Mouse (Mus musculus) limb, embryonic 15.5 days (tissue): ENCODE measurements around the gene Trim2. TPM values are rescaled to one million over a fixed set of nuclear protein-coding genes. Genes with fewer than 3 reads are reported as not detected.

Experiments used
- ATAC-seq: fragments of 200-750 bp; cut with Nextera tagmentation; 2 replicates; pipeline ENCODE4 v1.8.0; 2017; ENCODE audit warnings: low read depth, moderate TSS enrichment; ENCODE audit not compliant: insufficient number of reproducible peaks, low FRiP score, low TSS enrichment
- H3K27ac ChIP-seq: fragments of 300-500 bp; sonication (generic); 2 replicates; pipeline ENCODE4 v1.5.1; 2015; ENCODE audit warnings: moderate library complexity, mild to moderate bottlenecking, inconsistent platforms
- H3K27me3 ChIP-seq: fragments of 300-500 bp; sonication (generic); 2 replicates; pipeline ENCODE4 v1.6.1; 2015; ENCODE audit warnings: inconsistent platforms
- H3K36me3 ChIP-seq: fragments of 300-500 bp; sonication (generic); 2 replicates; pipeline ENCODE4 v1.6.1; 2015; ENCODE audit warnings: inconsistent platforms
- H3K4me1 ChIP-seq: fragments of 300-500 bp; sonication (generic); 2 replicates; pipeline ENCODE4 v1.6.1; 2015; ENCODE audit warnings: inconsistent platforms
- H3K4me2 ChIP-seq: fragments of 300-500 bp; sonication (generic); 2 replicates; pipeline ENCODE4 v1.6.1; 2015; ENCODE audit warnings: mild to moderate bottlenecking, inconsistent platforms
- H3K4me3 ChIP-seq: fragments of 300-500 bp; sonication (generic); 2 replicates; pipeline ENCODE4 v1.5.1; 2015; ENCODE audit warnings: mild to moderate bottlenecking, inconsistent platforms
- H3K9ac ChIP-seq: fragments of 300-500 bp; sonication (generic); 2 replicates; pipeline ENCODE4 v1.6.1; 2015; ENCODE audit warnings: inconsistent platforms
- H3K9me3 ChIP-seq: fragments of 300-500 bp; sonication (generic); 2 replicates; pipeline ENCODE4 v1.6.1; 2016; ENCODE audit warnings: inconsistent platforms
- WGBS: fragments of 180-500 bp; shearing (Covaris S2); methylation state at CpG from one replicate; pipeline ENCODE4 v1.1.7; 2015; 5-methylcytosine and 5-hydroxymethylcytosine counted together
- polyA plus RNA-seq: library from polyadenylated mRNA; unstranded; fragments of >200 nt; fragmentation: Nextera tagmentation; extraction: Ambion mirVana; gene quantifications from 2 replicates; pipeline ENCODE4 v1.2.1, GENCODE M21; 2015

The Trim2 gene
- polyA plus RNA-seq, 1 experiment from 2014 or later: 35.9 TPM

DNA sequence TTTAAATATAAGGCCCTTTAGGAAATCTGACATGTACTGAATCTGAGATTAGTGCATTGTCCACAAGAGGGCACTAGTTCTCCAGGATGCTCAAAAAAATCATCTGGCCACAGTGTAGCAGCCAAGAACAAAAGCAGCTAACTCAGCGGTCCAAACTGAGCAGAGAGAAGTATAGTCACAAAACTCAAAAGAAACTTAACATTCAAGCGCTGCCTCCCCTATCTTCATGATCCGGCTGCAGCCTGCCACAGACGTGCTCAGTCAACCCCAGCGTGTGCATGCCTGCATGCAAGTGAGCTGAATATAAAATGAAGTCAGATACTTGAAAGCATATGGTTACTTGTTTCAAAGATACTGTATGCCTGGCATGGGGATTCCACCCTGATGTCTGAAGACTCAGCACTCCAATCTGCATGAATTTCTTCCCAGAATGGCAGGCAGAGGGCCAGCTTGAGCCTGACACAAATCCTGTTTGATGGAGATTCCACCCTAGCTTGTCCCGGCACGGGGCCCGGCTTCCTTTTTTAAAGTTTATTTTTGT lies 8.0 kb upstream of the Trim2 start:
- H3K9ac ChIP-seq: no peak overlapping the region
- WGBS: 33% methylated on average over 8 of the region's 8 CpGs
- H3K27ac ChIP-seq: peak overlapping the region; percentile 57; the same call in 1 of the 2 replicates
- no peaks in the 10 kb centered on the region for H3K9me3 ChIP-seq
- H3K4me3 ChIP-seq: no peak overlapping the region
- H3K4me1 ChIP-seq: peaks cover 8% of the 10 kb centered on the region; the same call in 1 of the 2 replicates
- H3K27me3 ChIP-seq: peaks cover 7% of the 10 kb centered on the region
- H3K36me3 ChIP-seq: no peaks in the 10 kb centered on the region
- ATAC-seq: no peak
- H3K4me2 ChIP-seq: no peak overlapping the region

GRCm38 (mm10) chr3:84313801-84314541 lies 7.3 kb upstream of the Trim2 start:
- Histone ChIP-seq H3K36me3 (no peaks in the 10 kb centered on the region), H3K9ac (no peak overlapping the region), H3K9me3 (no peaks in the 10 kb centered on the region), H3K27me3 (peaks cover 7% of the 10 kb centered on the region), H3K4me1 (peaks cover 8% of the 10 kb centered on the region; the same call in 1 of the 2 replicates), H3K4me2 (no peak overlapping the region), H3K27ac (no peak overlapping the region), H3K4me3 (no peak overlapping the region)
- 69% methylated on average over 6 of the region's 6 CpGs for WGBS
- no peak for ATAC-seq

DNA sequence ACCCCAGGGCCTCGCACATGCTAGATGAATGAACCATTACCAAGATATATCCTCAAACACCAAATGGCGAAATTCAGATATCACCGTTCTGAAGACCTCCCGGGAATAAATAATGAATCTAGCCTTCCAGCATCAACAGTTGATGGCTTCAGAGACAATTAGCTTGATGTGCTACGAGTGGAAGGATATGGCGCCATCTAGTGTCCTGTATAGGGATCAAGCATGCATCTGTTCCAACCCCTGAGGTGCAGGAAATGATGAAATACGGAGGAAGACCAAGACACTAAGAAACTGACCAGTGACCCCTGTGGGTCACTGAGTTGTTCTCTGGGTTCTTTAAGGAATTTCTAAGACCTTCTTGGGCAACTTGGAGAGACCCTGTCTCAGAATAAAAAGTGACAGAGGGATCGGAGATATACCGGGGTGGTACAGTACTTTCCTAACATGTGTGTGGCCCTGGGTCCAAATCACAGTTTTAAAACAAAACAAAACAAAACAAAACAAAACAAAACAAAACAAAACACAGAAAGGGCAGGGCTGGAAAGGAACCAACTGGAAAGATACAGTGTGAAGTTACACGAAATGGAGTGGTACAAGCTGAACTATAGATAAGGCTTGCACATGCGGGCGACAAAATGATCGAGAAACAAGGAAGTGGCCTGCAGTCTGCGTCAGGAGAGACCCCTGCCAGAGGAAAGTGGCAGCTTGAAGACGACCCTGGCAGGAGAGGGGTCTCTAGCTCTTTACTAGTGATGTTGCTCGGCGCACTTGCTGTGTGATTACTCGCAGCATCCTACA lies 6.5 kb upstream of the Trim2 start:
- H3K27ac ChIP-seq: no peak overlapping the region
- H3K9ac ChIP-seq: no peak overlapping the region
- no peaks in the 10 kb centered on the region for H3K36me3 ChIP-seq
- no peaks in the 10 kb centered on the region for H3K9me3 ChIP-seq
- peaks cover 7% of the 10 kb centered on the region for H3K27me3 ChIP-seq
- ATAC-seq: no peak
- 50% methylated on average over 18 of the region's 18 CpGs for WGBS
- no peak overlapping the region for H3K4me2 ChIP-seq
- no peak overlapping the region for H3K4me3 ChIP-seq
- peaks cover 8% of the 10 kb centered on the region; the same call in 1 of the 2 replicates for H3K4me1 ChIP-seq

- no peak for ATAC-seq
- no peaks in the 10 kb centered on the region for H3K9me3 ChIP-seq
- H3K4me3 ChIP-seq: no peak overlapping the region
- H3K4me1 ChIP-seq: peaks cover 8% of the 10 kb centered on the region; the same call in 1 of the 2 replicates
- no peaks in the 10 kb centered on the region for H3K36me3 ChIP-seq
- H3K9ac ChIP-seq: no peak overlapping the region
- H3K27ac ChIP-seq: no peak overlapping the region
- H3K27me3 ChIP-seq: peaks cover 7% of the 10 kb centered on the region
- H3K4me2 ChIP-seq: no peak overlapping the region
- WGBS: 73% methylated on average over 5 of the region's 5 CpGs
These were observed 5.6 kb upstream of the Trim2 start for GRCm38 (mm10) chr3:84312326-84312725.

DNA sequence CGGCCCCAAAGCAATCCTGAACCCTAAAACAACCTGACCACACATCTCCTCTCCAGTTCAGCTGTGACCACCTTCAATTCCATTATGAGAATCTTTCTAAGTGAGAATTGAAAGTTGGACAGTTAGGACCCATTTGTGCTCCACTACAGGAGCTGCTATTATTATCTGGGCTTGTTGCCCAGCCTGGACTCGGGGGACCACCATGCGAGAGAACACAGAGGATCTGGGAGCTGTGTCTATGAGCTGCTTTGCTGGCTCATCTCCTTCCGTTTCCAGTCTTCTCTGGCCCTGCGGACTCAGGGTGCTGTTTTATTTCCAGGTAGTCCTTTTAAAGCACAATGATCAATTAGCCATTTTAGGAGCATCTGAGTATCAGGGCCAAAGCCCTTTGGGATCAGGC lies 839 bp upstream of the Trim2 start:
- Histone ChIP-seq H3K4me2 (no peak overlapping the region), H3K9ac (no peak overlapping the region), H3K4me1 (peaks cover 19% of the 10 kb centered on the region), H3K9me3 (0 out of 2 replicates have a peak, but pooled peaks cover 3% of the 10 kb centered on the region), H3K4me3 (no peak overlapping the region), H3K27me3 (peaks cover 40% of the 10 kb centered on the region), H3K36me3 (no peaks in the 10 kb centered on the region), H3K27ac (no peak overlapping the region)
- ATAC-seq: no peak
- 81% methylated on average over 5 of the region's 5 CpGs for WGBS

- peak overlapping the region; percentile 79 for H3K4me2 ChIP-seq
- ATAC-seq: no peak
These were observed 761 bp downstream of the Trim2 start for GRCm38 (mm10) chr3:84305722-84306510.

GRCm38 (mm10) chr3:84305010-84305692 lies 1.5 kb downstream of the Trim2 start:
- 3% methylated on average over 28 of the region's 28 CpGs for WGBS
- Histone ChIP-seq H3K27me3 (peaks cover 33% of the 10 kb centered on the region), H3K9me3 (0 out of 2 replicates have a peak, but pooled peaks cover 3% of the 10 kb centered on the region), H3K4me1 (peaks cover 19% of the 10 kb centered on the region), H3K4me2 (peak overlapping the region; percentile 79), H3K36me3 (no peaks in the 10 kb centered on the region), H3K9ac (no peak overlapping the region), H3K27ac (no peak overlapping the region), H3K4me3 (peak overlapping the region; percentile 39)
- peak; percentile 52; the same call in 1 of the 2 replicates for ATAC-seq

More at GRCm38 (mm10) chr3:84305722-84306510, 761 bp downstream of the Trim2 start:
- H3K9me3 ChIP-seq: 0 out of 2 replicates have a peak, but pooled peaks cover 3% of the 10 kb centered on the region
- H3K27me3 ChIP-seq: peaks cover 33% of the 10 kb centered on the region
- no peak overlapping the region for H3K27ac ChIP-seq
- 47% methylated on average over 15 of the region's 15 CpGs for WGBS
- no peak overlapping the region for H3K9ac ChIP-seq
- H3K4me3 ChIP-seq: no peak overlapping the region
- H3K36me3 ChIP-seq: no peaks in the 10 kb centered on the region
- peaks cover 19% of the 10 kb centered on the region for H3K4me1 ChIP-seq

DNA sequence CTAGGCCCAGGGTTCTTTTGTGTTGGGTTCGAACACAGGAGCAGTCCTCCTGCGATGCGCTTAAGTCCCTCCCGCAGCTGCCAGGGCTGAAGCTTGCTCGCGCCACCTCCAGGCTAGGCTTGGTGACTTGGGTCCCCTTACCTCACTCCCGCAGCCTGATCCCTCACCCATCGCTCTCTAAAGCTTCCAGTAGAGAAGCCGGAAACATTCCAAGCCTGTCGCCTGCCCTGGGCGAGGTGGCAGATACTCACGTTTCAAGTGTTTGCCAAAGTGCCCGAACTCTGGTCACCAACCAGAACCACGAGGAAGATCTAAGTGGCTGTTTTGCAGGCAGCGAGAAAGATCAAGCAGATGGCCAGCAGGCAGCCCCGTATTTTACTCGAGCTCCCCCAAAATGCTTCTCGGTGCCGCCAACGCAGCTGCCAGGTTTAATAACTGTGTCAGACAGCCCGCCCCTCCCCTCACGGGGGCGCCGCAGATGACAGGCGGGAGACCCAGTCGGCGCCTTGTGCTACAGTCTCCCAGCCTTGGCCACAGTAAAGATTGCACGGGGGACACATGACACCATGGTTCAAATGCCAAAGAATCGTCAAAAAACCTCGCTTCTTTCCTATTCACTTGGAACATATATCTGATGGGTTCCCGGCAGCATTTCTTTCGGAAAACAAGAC lies 2.2 kb downstream of the Trim2 start:
- Histone ChIP-seq H3K9ac (no peak overlapping the region), H3K27me3 (peaks cover 33% of the 10 kb centered on the region), H3K36me3 (no peaks in the 10 kb centered on the region), H3K4me2 (peak overlapping the region; percentile 79), H3K9me3 (0 out of 2 replicates have a peak, but pooled peaks cover 3% of the 10 kb centered on the region), H3K27ac (no peak overlapping the region), H3K4me1 (peaks cover 19% of the 10 kb centered on the region), H3K4me3 (peak overlapping the region; percentile 39)
- no peak for ATAC-seq
- under 1% methylated on average over 32 of the region's 32 CpGs for WGBS

DNA sequence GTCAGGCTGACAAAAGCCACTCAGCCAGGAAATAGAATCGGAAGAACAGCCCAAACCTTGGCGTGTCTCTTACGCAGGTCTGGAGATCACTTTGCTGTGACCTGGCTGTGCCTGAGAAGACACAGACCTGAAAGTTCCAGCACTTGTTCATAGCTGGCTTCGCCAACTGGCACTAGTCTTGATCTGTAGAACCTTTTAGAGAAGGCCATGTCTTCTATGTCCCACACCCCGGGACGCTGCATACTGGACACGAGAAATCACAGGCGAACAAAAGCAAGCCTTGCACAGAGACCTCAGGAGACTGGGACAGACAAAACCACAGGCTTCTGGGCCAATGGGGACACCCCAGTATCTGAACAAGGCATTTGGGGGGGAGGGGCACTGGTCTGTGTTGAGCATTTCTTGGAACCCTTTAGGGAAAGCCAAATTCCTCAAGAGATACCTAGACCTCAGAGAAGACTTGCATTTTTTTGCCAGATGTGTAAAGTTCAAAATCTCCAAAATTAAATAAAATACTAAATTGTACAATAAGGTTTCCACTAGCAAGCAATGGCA lies 3.2 kb downstream of the Trim2 start:
- ATAC-seq: no peak
- H3K27me3 ChIP-seq: peaks cover 33% of the 10 kb centered on the region
- H3K4me3 ChIP-seq: no peak overlapping the region
- no peak overlapping the region for H3K9ac ChIP-seq
- H3K4me2 ChIP-seq: no peak overlapping the region
- H3K36me3 ChIP-seq: no peaks in the 10 kb centered on the region
- no peak overlapping the region for H3K27ac ChIP-seq
- H3K4me1 ChIP-seq: peaks cover 19% of the 10 kb centered on the region
- 0 out of 2 replicates have a peak, but pooled peaks cover 3% of the 10 kb centered on the region for H3K9me3 ChIP-seq
- 89% methylated on average over 8 of the region's 8 CpGs for WGBS

GRCm38 (mm10) chr3:84302273-84302672 lies 4.4 kb downstream of the Trim2 start:
- no peak overlapping the region for H3K4me2 ChIP-seq
- H3K9me3 ChIP-seq: 0 out of 2 replicates have a peak, but pooled peaks cover 3% of the 10 kb centered on the region
- 16% methylated on average over 4 of the region's 4 CpGs for WGBS
- H3K9ac ChIP-seq: no peak overlapping the region
- no peak overlapping the region for H3K4me3 ChIP-seq
- H3K27me3 ChIP-seq: peaks cover 33% of the 10 kb centered on the region
- no peaks in the 10 kb centered on the region for H3K36me3 ChIP-seq
- H3K27ac ChIP-seq: no peak overlapping the region
- no peak for ATAC-seq
- H3K4me1 ChIP-seq: peaks cover 19% of the 10 kb centered on the region
